17 mouse cellular contexts compared by ENCODE assay signal in genomic region chr11:39883305-39883704, GRCm38 (mm10).
"Had no signal": no experiment of that assay in that cellular context is flagged by ENCODE, and none has a peak within 500 bp of the region (broad histone marks: within the 10 kb centered on the region; RNA-seq: fewer than 3 reads in every experiment).

No protein-coding gene starts in this region.

- H3K9ac ChIP-seq: liver, embryonic 12.5 days; liver, embryonic 14.5 days; lung, embryonic 14.5 days; midbrain, embryonic 12.5 days; stomach, embryonic 15.5 days had no signal

- H3K27me3 ChIP-seq: liver, embryonic 12.5 days; midbrain, embryonic 12.5 days; stomach, embryonic 15.5 days had no signal

- DNase-seq: lung, adult 18-20 months; lung, embryonic 14.5 days; lung, postnatal 10 days; lung, postnatal 4 days; midbrain, embryonic 14.5 days; right cerebral cortex, postnatal 14 days; thymus, adult 2 months; thymus, postnatal 25 days; thymus, postnatal 4 days had no signal

- H3K4me2 ChIP-seq: liver, embryonic 12.5 days; lung, embryonic 14.5 days; midbrain, embryonic 12.5 days; stomach, embryonic 15.5 days had no signal

- H3K4me1 ChIP-seq: liver, embryonic 12.5 days; midbrain, embryonic 10.5 days; midbrain, embryonic 12.5 days; stomach, embryonic 15.5 days had no signal

- H3K36me3 ChIP-seq: liver, embryonic 12.5 days; midbrain, embryonic 10.5 days; midbrain, embryonic 12.5 days; stomach, embryonic 15.5 days had no signal

- H3K9me3 ChIP-seq: liver, embryonic 12.5 days; midbrain, embryonic 10.5 days; midbrain, embryonic 12.5 days; stomach, embryonic 15.5 days had no signal

- H3K27ac ChIP-seq: liver, embryonic 12.5 days; liver, embryonic 14.5 days; midbrain, embryonic 10.5 days; midbrain, embryonic 12.5 days; stomach, embryonic 15.5 days; stomach, postnatal 0 days had no signal

- ATAC-seq: liver, embryonic 12.5 days; midbrain, embryonic 16.5 days had no signal

- H3K4me3 ChIP-seq: liver, embryonic 12.5 days; midbrain, embryonic 10.5 days; midbrain, embryonic 12.5 days; myocyte; stomach, embryonic 15.5 days had no signal
